Mouse (Mus musculus): ENCODE data around the gene Gpr82. TPM values are rescaled to one million over a fixed set of nuclear protein-coding genes. Genes with fewer than 3 reads are reported as not detected.

Gpr82 gene
- polyA plus RNA-seq, 1 experiment from 2014 or later: 0.06 TPM

DNA sequence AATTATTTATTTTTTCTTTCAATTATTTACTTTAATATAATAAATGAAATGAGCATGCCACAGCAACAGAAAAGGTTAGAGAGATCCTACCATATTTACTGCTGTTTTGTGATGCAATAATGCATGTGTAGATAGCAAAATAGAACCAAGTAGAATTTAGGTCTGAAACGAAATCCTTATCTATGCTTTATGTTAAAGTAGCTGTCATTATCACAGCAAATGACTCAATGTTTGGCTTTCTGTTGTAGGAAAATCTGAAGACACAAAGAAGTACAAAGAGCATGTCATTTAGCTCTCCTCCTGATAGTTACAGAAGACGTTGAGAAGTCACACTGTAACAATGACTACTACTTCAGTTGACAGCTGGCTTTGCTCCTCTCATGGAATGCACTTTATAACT, 22.3 kb upstream of the Gpr82 start:
- Histone ChIP-seq H3K9me3 (replicated peaks; ENCODE audit: control insufficient read depth, low read length) (no peaks in the 10 kb centered on the region), H3K4me3 (ENCODE audit: low read depth, low read length) (no peak overlapping the region), H3K4me1 (ENCODE audit: control insufficient read depth, insufficient read depth, low read length) (no peaks in the 10 kb centered on the region), H3K27me3 (ENCODE audit: control insufficient read depth, insufficient read depth, low read length) (no peaks in the 10 kb centered on the region), H3K36me3 (ENCODE audit: control insufficient read depth, insufficient read depth, low read length) (no peaks in the 10 kb centered on the region), H3K4me2 (no peak overlapping the region), H3K9ac (ENCODE audit: low read depth, low read length) (no peak overlapping the region), H3K27ac (ENCODE audit: low read depth, low read length) (no peak overlapping the region)
- no peak for ATAC-seq (replicated peaks; ENCODE audit: insufficient number of reproducible peaks, low FRiP score, low TSS enrichment)
- WGBS (ENCODE audit: insufficient replicate concordance): 30% methylated on average over 2 of the region's 2 CpGs

DNA sequence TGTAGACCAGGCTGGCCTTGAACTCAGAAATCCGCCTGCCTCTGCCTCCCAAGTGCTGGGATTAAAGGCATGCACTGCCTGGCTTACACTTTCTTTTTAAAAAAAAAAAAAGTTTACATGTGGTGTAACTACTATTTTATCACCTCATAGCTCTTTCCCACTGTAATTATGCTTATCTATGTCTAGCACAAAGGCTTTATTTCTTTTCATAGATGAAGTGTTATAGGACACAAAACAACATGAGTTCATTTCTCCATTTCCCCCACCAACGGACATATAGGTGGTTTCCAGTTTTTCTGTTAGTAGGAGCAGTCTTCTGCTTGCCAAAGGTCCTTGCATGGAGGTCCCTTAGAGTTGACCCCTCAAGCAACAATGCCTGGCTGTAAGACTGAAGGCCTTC, 9.3 kb upstream of the Gpr82 start:
- H3K4me3 ChIP-seq (ENCODE audit: low read depth, low read length): no peak overlapping the region
- no peak for ATAC-seq (replicated peaks; ENCODE audit: insufficient number of reproducible peaks, low FRiP score, low TSS enrichment)
- H3K9me3 ChIP-seq (replicated peaks; ENCODE audit: control insufficient read depth, low read length): no peaks in the 10 kb centered on the region
- H3K36me3 ChIP-seq (ENCODE audit: control insufficient read depth, insufficient read depth, low read length): no peaks in the 10 kb centered on the region
- no peaks in the 10 kb centered on the region for H3K4me1 ChIP-seq (ENCODE audit: control insufficient read depth, insufficient read depth, low read length)
- no peak overlapping the region for H3K4me2 ChIP-seq
- WGBS (ENCODE audit: insufficient replicate concordance): 83% methylated on average over 2 of the region's 2 CpGs
- H3K9ac ChIP-seq (ENCODE audit: low read depth, low read length): no peak overlapping the region
- H3K27me3 ChIP-seq (ENCODE audit: control insufficient read depth, insufficient read depth, low read length): no peaks in the 10 kb centered on the region
- H3K27ac ChIP-seq (ENCODE audit: low read depth, low read length): no peak overlapping the region

DNA sequence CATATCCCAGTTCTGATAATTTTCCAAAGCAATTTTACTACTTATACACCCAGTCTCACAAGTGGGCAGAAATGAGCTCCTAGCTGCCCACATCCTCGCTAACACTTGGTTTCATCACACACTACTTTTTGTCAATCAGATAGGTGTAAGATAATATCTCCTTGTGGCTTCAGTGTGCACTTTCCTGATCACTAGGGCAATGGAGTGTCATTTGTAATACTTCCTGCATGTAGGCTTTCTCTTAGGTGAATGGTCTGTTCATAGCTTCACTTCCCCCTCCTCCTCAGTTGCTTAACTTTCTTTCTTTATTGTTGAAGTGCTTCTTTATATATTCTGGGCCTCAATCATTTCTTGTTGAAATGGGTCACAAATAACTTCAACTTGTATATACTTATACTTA, 8.9 kb upstream of the Gpr82 start:
- H3K4me1 ChIP-seq (ENCODE audit: control insufficient read depth, insufficient read depth, low read length): no peaks in the 10 kb centered on the region
- no peaks in the 10 kb centered on the region for H3K9me3 ChIP-seq (replicated peaks; ENCODE audit: control insufficient read depth, low read length)
- WGBS (ENCODE audit: insufficient replicate concordance): 86% methylated on average over 1 of the region's 1 CpGs
- ATAC-seq (replicated peaks; ENCODE audit: insufficient number of reproducible peaks, low FRiP score, low TSS enrichment): no peak
- no peak overlapping the region for H3K4me2 ChIP-seq
- H3K36me3 ChIP-seq (ENCODE audit: control insufficient read depth, insufficient read depth, low read length): no peaks in the 10 kb centered on the region
- H3K4me3 ChIP-seq (ENCODE audit: low read depth, low read length): no peak overlapping the region
- no peak overlapping the region for H3K27ac ChIP-seq (ENCODE audit: low read depth, low read length)
- no peaks in the 10 kb centered on the region for H3K27me3 ChIP-seq (ENCODE audit: control insufficient read depth, insufficient read depth, low read length)
- no peak overlapping the region for H3K9ac ChIP-seq (ENCODE audit: low read depth, low read length)

DNA sequence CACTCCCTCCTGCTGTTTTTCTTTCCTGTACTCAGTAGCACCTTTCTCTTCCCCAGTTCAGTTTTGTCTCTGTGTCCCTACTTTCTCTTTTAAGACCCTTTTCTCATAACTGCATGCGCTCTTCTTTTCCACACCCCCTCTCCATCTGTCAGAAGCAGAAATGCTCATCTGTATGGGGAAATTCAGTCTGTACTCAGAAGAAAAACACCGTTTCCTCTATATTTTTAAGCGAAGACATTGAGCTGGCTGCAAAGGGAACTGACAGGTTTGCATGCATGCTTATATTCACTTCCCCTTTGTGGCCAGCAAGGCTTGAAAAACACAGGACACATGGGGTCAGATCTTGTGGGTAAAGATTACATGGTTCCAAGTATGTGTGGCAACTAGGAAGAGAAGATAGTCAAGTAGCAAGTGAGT, 6.2 kb upstream of the Gpr82 start:
- Histone ChIP-seq H3K36me3 (ENCODE audit: control insufficient read depth, insufficient read depth, low read length) (no peaks in the 10 kb centered on the region), H3K4me2 (no peak overlapping the region), H3K9ac (ENCODE audit: low read depth, low read length) (no peak overlapping the region), H3K9me3 (replicated peaks; ENCODE audit: control insufficient read depth, low read length) (no peaks in the 10 kb centered on the region), H3K4me1 (ENCODE audit: control insufficient read depth, insufficient read depth, low read length) (no peaks in the 10 kb centered on the region), H3K27ac (ENCODE audit: low read depth, low read length) (no peak overlapping the region), H3K4me3 (ENCODE audit: low read depth, low read length) (no peak overlapping the region), H3K27me3 (ENCODE audit: control insufficient read depth, insufficient read depth, low read length) (no peaks in the 10 kb centered on the region)
- 81% methylated on average over 3 of the region's 3 CpGs for WGBS (ENCODE audit: insufficient replicate concordance)
- no peak for ATAC-seq (replicated peaks; ENCODE audit: insufficient number of reproducible peaks, low FRiP score, low TSS enrichment)

DNA sequence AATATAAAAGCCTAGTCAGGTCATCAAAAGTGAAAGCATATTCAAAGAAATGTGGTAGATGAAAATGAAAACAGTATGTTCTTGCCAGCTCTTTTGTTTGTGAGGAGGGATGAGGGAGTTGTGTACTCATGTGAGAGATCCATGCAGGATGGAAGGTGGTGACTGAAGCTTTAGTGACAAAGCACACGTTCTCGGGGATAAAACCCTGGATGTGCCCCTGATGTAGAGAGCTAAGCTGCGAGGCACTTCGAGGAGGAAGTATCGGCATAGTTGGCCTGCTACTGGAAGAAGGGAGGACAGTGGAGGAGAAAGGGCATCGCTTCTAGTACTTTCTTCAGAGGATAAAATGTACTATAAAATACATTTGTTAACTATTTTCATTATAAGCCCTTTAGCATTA, 5.3 kb upstream of the Gpr82 start:
- Histone ChIP-seq H3K27me3 (ENCODE audit: control insufficient read depth, insufficient read depth, low read length) (no peaks in the 10 kb centered on the region), H3K4me1 (ENCODE audit: control insufficient read depth, insufficient read depth, low read length) (no peaks in the 10 kb centered on the region), H3K4me3 (ENCODE audit: low read depth, low read length) (no peak overlapping the region), H3K9ac (ENCODE audit: low read depth, low read length) (no peak overlapping the region), H3K36me3 (ENCODE audit: control insufficient read depth, insufficient read depth, low read length) (no peaks in the 10 kb centered on the region), H3K27ac (ENCODE audit: low read depth, low read length) (no peak overlapping the region), H3K9me3 (replicated peaks; ENCODE audit: control insufficient read depth, low read length) (no peaks in the 10 kb centered on the region), H3K4me2 (no peak overlapping the region)
- no peak for ATAC-seq (replicated peaks; ENCODE audit: insufficient number of reproducible peaks, low FRiP score, low TSS enrichment)
- WGBS (ENCODE audit: insufficient replicate concordance): 82% methylated on average over 6 of the region's 6 CpGs

DNA sequence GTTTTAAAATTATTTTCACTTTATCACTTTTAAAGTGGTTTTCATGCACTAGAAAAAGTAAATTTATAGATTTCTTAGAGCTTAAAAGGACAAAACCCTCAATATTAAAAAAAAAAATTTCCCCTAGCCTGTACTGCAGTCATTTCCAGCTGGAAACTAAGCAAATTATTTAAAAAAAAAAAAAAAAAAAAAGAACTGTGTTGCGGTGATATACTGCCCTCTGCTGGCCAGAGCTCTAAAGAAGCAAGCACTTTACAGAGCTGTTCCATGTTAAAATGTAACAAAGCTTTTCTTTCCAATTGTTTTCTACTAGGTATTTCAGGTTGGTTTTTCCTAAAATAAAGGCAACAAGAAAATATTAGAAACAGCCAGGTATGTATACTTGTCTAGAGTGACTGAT, 4.4 kb upstream of the Gpr82 start:
- no peak overlapping the region for H3K4me3 ChIP-seq (ENCODE audit: low read depth, low read length)
- no peaks in the 10 kb centered on the region for H3K27me3 ChIP-seq (ENCODE audit: control insufficient read depth, insufficient read depth, low read length)
- 7% methylated on average over 1 of the region's 1 CpGs for WGBS (ENCODE audit: insufficient replicate concordance)
- no peaks in the 10 kb centered on the region for H3K36me3 ChIP-seq (ENCODE audit: control insufficient read depth, insufficient read depth, low read length)
- no peaks in the 10 kb centered on the region for H3K4me1 ChIP-seq (ENCODE audit: control insufficient read depth, insufficient read depth, low read length)
- no peak overlapping the region for H3K27ac ChIP-seq (ENCODE audit: low read depth, low read length)
- no peaks in the 10 kb centered on the region for H3K9me3 ChIP-seq (replicated peaks; ENCODE audit: control insufficient read depth, low read length)
- no peak overlapping the region for H3K4me2 ChIP-seq
- no peak for ATAC-seq (replicated peaks; ENCODE audit: insufficient number of reproducible peaks, low FRiP score, low TSS enrichment)
- no peak overlapping the region for H3K9ac ChIP-seq (ENCODE audit: low read depth, low read length)

DNA sequence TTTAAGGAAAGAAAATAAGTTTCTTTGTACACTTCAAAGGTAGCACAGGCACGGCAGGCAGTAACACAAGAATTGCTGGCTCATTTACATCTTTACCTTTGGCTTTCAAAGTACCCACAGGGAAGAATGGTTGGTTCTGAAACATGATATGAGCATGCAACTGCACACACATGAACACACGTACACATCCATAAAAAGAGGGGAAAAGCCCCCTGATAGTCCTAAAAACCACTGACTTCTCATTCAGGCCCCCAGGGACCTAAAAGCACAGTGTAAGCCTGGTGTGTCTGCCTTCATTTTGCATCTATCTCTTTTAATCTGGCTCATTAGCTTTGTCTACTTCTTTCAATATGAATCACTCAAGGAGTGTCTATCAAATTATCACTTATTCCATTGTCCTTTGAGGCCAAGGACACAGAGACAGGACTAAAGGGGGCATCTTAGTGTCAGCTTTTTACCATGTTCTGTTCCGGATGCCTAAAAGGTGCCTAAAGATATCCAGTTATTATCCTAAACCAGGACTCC, 2.5 kb upstream of the Gpr82 start:
- H3K27ac ChIP-seq (ENCODE audit: low read depth, low read length): no peak overlapping the region
- H3K9ac ChIP-seq (ENCODE audit: low read depth, low read length): no peak overlapping the region
- H3K4me3 ChIP-seq (ENCODE audit: low read depth, low read length): no peak overlapping the region
- no peaks in the 10 kb centered on the region for H3K9me3 ChIP-seq (replicated peaks; ENCODE audit: control insufficient read depth, low read length)
- 74% methylated on average over 3 of the region's 3 CpGs for WGBS (ENCODE audit: insufficient replicate concordance)
- H3K4me1 ChIP-seq (ENCODE audit: control insufficient read depth, insufficient read depth, low read length): no peaks in the 10 kb centered on the region
- no peak for ATAC-seq (replicated peaks; ENCODE audit: insufficient number of reproducible peaks, low FRiP score, low TSS enrichment)
- H3K36me3 ChIP-seq (ENCODE audit: control insufficient read depth, insufficient read depth, low read length): no peaks in the 10 kb centered on the region
- no peak overlapping the region for H3K4me2 ChIP-seq
- no peaks in the 10 kb centered on the region for H3K27me3 ChIP-seq (ENCODE audit: control insufficient read depth, insufficient read depth, low read length)

DNA sequence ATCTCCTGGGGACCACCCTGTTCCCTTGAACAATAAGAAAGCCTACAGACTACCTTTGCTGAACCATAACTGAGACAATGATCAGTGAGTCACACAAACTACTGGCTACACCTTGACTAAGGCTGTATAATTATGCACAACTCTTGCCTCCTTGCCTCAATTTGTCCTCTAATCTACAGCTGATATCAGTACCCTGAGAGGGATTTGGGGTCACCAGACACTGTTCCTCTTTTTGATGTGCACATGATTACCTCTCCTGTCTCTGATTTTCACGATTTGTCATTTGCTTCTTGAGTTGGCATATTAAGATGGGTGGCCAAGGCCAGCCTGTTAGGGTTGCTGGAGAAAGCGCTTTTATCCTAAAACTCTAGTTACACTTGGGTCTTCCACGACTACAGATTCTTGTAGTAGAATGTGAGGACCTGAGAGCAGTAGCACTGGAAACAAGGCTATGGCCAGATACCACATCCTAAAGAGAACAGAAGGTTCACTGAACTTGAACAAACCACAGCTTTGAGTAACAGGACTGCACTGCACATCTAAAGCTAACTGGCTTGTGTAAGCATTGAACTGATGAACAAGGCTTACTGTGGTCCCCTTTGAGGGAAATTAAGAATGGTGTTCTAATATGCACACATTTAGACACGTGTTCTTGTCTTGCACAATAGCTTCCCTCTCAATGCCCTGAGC, 1.8 kb upstream of the Gpr82 start:
- Histone ChIP-seq H3K27ac (ENCODE audit: low read depth, low read length) (no peak overlapping the region), H3K27me3 (ENCODE audit: control insufficient read depth, insufficient read depth, low read length) (no peaks in the 10 kb centered on the region), H3K9me3 (replicated peaks; ENCODE audit: control insufficient read depth, low read length) (no peaks in the 10 kb centered on the region), H3K9ac (ENCODE audit: low read depth, low read length) (no peak overlapping the region), H3K4me2 (no peak overlapping the region), H3K4me3 (ENCODE audit: low read depth, low read length) (no peak overlapping the region), H3K4me1 (ENCODE audit: control insufficient read depth, insufficient read depth, low read length) (no peaks in the 10 kb centered on the region), H3K36me3 (ENCODE audit: control insufficient read depth, insufficient read depth, low read length) (no peaks in the 10 kb centered on the region)
- no peak for ATAC-seq (replicated peaks; ENCODE audit: insufficient number of reproducible peaks, low FRiP score, low TSS enrichment)
- 69% methylated on average over 4 of the region's 4 CpGs for WGBS (ENCODE audit: insufficient replicate concordance)

DNA sequence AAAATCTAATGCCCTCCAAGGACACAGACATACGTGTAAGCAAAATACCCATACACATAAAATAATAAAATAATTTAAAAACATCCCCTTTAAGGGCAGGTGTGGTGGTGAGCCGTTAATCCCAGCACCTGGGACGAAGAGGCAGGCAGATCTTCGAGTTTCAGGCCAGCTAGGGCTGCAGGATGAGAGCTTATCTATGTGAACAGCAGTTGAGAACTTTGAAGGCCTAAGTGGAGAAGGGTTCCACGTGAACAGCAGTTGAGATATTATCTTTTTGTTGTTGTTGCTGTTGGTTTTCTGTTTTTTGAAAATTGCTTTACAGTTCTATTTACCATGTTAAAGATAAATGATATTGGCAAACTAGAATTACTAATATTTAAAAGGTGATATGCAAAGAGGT, 7.7 kb downstream of the Gpr82 start:
- H3K4me3 ChIP-seq (ENCODE audit: low read depth, low read length): no peak overlapping the region

More for the DNA sequence above, 7.7 kb downstream of the Gpr82 start:
- Histone ChIP-seq H3K27me3 (ENCODE audit: control insufficient read depth, insufficient read depth, low read length) (no peaks in the 10 kb centered on the region), H3K9me3 (replicated peaks; ENCODE audit: control insufficient read depth, low read length) (no peaks in the 10 kb centered on the region), H3K9ac (ENCODE audit: low read depth, low read length) (no peak overlapping the region), H3K36me3 (ENCODE audit: control insufficient read depth, insufficient read depth, low read length) (no peaks in the 10 kb centered on the region), H3K27ac (ENCODE audit: low read depth, low read length) (no peak overlapping the region), H3K4me1 (ENCODE audit: control insufficient read depth, insufficient read depth, low read length) (no peaks in the 10 kb centered on the region), H3K4me2 (no peak overlapping the region)
- WGBS (ENCODE audit: insufficient replicate concordance): 67% methylated on average over 5 of the region's 5 CpGs
- no peak for ATAC-seq (replicated peaks; ENCODE audit: insufficient number of reproducible peaks, low FRiP score, low TSS enrichment)
